Mouse (Mus musculus): ENCODE results near the gene Ints5. TPM values are rescaled to one million over a fixed set of nuclear protein-coding genes. Genes with fewer than 3 reads are reported as not detected.
"Not testable (repeated sequence)": the region's sequence is repeated elsewhere in the genome, so short reads cannot be mapped to it uniquely, and the experiment has no call there.

Ints5 gene
- polyA plus RNA-seq, 1 experiment from 2014 or later = 40.9 TPM

DNA sequence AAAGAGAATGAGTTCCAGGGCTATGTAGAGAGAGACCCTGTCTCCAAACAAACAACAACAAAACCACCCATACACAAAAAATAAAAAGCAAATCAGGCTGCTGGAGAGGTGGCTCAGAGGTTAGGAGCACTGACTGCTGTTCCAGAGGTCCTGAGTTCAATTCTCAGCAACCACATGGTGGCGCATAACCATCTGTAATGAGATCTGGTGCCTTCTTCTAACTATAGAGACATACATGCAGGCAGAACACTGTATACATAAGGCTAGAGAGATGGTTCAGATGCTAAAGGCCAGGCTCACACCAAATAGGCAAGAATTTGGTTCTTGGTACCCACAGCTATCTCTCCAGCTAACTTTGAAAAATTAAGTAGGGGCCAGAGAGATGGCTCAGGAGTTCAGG lies 33.8 kb upstream of the Ints5 start:
- ATAC-seq = no peak
- no peak overlapping the region for H3K27ac ChIP-seq (ENCODE audit: low read length)
- H3K27me3 ChIP-seq (replicated peaks; ENCODE audit: control insufficient read depth, insufficient read depth, low read length) = no peaks in the 10 kb centered on the region
- no peak overlapping the region for H3K4me2 ChIP-seq (ENCODE audit: low read depth, low read length)
- H3K9me3 ChIP-seq (ENCODE audit: control insufficient read depth, low read length) = no peaks in the 10 kb centered on the region
- H3K4me3 ChIP-seq (ENCODE audit: low read length) = no peak overlapping the region
- no peaks in the 10 kb centered on the region for H3K4me1 ChIP-seq (ENCODE audit: control insufficient read depth, insufficient read depth, low read length)
- H3K9ac ChIP-seq (ENCODE audit: low read depth, low read length) = no peak overlapping the region
- H3K36me3 ChIP-seq (ENCODE audit: control insufficient read depth, insufficient read depth, low read length) = no peaks in the 10 kb centered on the region
- 19% methylated on average over 1 of the region's 1 CpGs for WGBS

DNA sequence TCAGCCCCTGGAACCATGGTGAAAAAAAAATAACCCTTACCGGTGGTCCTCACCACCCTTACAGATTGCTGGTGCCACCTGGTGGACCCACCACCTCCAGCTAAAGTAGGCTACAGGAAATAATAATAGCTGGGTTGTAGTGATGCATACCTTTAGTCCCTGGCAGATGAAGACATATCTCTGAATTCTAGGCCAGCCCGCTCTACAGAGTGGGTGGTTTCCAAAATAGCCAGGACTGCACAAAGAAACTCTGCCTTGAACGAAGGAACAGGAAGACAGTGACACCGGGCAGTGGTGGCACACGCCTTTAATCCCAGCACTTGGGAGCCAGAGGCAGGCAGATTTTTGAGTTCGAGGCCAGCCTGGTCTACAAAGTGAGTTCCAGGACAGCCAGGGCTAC lies 28.5 kb upstream of the Ints5 start:
- Histone ChIP-seq H3K9me3 (ENCODE audit: control insufficient read depth, low read length) (no peaks in the 10 kb centered on the region), H3K36me3 (ENCODE audit: control insufficient read depth, insufficient read depth, low read length) (no peaks in the 10 kb centered on the region), H3K4me2 (ENCODE audit: low read depth, low read length) (no peak overlapping the region), H3K27me3 (replicated peaks; ENCODE audit: control insufficient read depth, insufficient read depth, low read length) (no peaks in the 10 kb centered on the region), H3K4me3 (ENCODE audit: low read length) (no peak overlapping the region), H3K9ac (ENCODE audit: low read depth, low read length) (no peak overlapping the region), H3K27ac (ENCODE audit: low read length) (no peak overlapping the region), H3K4me1 (ENCODE audit: control insufficient read depth, insufficient read depth, low read length) (no peaks in the 10 kb centered on the region)
- ATAC-seq = no peak
- WGBS = 89% methylated on average over 6 of the region's 6 CpGs

DNA sequence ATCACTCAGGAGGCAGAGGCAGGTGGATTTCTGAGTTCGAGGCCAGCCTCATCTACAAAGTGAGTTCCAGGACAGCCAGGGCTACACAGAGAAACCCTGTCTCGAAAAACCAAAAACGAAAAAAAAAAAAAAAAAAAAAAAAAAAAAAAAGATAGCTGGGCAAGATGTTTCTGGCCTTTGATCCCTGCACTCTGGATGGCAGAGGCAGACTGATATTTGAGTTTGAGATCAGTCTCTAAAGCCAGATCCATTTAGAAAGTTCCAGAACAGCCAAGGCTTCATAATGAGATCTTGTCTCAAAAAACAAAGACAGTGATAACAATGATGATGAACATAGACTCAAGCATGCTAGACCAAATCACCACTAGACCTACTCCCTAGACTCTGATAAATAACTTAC lies 22.4 kb upstream of the Ints5 start:
- Histone ChIP-seq H3K4me2 (ENCODE audit: low read depth, low read length) (peak overlapping the region; percentile 59; the same call in 1 of the 2 replicates), H3K4me1 (ENCODE audit: control insufficient read depth, insufficient read depth, low read length) (peaks cover 10% of the 10 kb centered on the region)
- H3K9ac ChIP-seq (ENCODE audit: low read depth, low read length); H3K27me3 ChIP-seq (replicated peaks; ENCODE audit: control insufficient read depth, insufficient read depth, low read length); H3K4me3 ChIP-seq (ENCODE audit: low read length); ATAC-seq; H3K9me3 ChIP-seq (ENCODE audit: control insufficient read depth, low read length); H3K36me3 ChIP-seq (ENCODE audit: control insufficient read depth, insufficient read depth, low read length); H3K27ac ChIP-seq (ENCODE audit: low read length): not testable (repeated sequence)
- 70% methylated on average over 3 of the region's 3 CpGs for WGBS

DNA sequence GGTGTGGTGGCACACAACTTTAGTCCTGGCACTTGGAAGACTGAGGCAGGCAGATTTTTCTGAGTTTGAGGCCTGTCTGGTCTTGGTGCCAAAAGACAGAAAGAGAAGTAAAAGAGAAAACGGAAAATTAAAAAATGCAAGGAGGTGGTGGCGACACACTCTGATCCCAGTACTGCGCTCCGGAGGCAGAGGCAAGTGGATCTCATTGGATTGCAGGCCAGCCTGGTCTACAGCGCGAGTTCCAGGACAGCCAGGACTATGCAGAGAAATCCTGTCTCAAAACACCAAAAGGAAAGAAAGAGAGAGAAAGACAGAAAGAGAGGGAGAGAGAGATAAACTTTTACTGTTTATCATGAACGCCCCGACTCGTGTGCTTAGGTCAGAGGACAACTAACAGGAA lies 22.0 kb upstream of the Ints5 start:
- H3K4me3 ChIP-seq (ENCODE audit: low read length) = peak overlapping the region; percentile 98
- peak overlapping the region; percentile 98 for H3K9ac ChIP-seq (ENCODE audit: low read depth, low read length)
- peaks cover 7% of the 10 kb centered on the region for H3K36me3 ChIP-seq (ENCODE audit: control insufficient read depth, insufficient read depth, low read length)
- H3K9me3 ChIP-seq (ENCODE audit: control insufficient read depth, low read length) = no peaks in the 10 kb centered on the region
- H3K27me3 ChIP-seq (replicated peaks; ENCODE audit: control insufficient read depth, insufficient read depth, low read length) = no peaks in the 10 kb centered on the region
- H3K4me2 ChIP-seq (ENCODE audit: low read depth, low read length) = peak overlapping the region; percentile 59
- H3K4me1 ChIP-seq (ENCODE audit: control insufficient read depth, insufficient read depth, low read length) = peaks cover 10% of the 10 kb centered on the region
- WGBS = 40% methylated on average over 9 of the region's 9 CpGs
- peak overlapping the region; percentile 75 for H3K27ac ChIP-seq (ENCODE audit: low read length)
- ATAC-seq = peak; percentile 42

DNA sequence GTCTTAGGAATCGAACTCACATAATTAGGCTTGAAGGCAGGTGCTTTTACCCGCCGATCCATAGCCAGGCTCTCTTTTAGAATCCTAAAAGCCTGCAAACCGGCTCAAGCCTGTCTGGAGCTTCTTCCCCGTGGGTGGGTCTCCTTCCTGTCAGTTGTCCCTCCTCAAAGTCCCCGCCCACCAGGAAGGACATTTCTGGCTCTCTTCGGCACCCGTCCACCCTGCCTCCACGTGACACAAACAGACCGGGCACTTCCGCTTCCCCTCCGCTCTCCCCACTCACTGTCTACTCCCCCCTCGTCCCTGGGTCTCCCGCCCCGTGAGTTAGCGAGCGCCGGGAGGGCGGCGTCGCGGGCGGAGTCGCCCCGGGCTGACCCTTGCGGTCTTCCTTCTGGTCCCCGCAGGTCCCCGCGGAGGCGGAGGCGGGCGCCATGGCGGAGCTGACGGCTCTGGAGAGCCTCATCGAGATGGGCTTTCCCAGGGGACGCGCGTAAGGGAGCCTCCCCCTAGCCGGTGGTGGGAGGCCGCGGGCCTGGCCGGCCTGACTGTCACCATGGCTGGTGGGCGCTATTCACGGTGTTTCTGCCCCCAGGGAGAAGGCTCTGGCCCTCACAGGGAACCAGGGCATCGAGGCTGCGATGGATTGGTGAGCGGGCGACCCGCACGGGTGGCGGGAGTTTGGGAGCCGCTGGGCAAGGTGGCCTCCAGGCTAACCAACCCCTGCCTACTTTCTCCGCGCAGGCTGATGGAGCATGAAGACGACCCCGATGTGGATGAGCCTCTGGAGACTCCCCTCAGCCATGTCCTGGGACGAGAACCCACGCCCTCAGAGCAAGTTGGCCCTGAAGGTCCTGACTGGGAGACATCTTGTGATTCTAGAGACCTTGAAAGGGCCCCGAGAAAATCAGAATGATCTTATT lies 21.3 kb upstream of the Ints5 start, which contains the start of gene Ubxn1:
Gene Ubxn1, plus strand, starts transcription at position 230 of the 920 bp plus-strand sequence.
- H3K27ac ChIP-seq (ENCODE audit: low read length) = peak within 1 kb of the TSS; percentile 89
- H3K4me2 ChIP-seq (ENCODE audit: low read depth, low read length) = peak within 1 kb of the TSS; percentile 82
- H3K36me3 ChIP-seq (ENCODE audit: control insufficient read depth, insufficient read depth, low read length) = peaks cover 7% of the 10 kb centered on the region
- peak; percentile 97 for ATAC-seq
- WGBS = under 1% methylated on average over 58 of the region's 59 CpGs
- no peaks in the 10 kb centered on the region for H3K27me3 ChIP-seq (replicated peaks; ENCODE audit: control insufficient read depth, insufficient read depth, low read length)
- H3K4me1 ChIP-seq (ENCODE audit: control insufficient read depth, insufficient read depth, low read length) = peaks cover 10% of the 10 kb centered on the region
- H3K9ac ChIP-seq (ENCODE audit: low read depth, low read length) = peak within 1 kb of the TSS; percentile 98
- H3K9me3 ChIP-seq (ENCODE audit: control insufficient read depth, low read length) = no peaks in the 10 kb centered on the region
- H3K4me3 ChIP-seq (ENCODE audit: low read length) = peak within 1 kb of the TSS; percentile 98

DNA sequence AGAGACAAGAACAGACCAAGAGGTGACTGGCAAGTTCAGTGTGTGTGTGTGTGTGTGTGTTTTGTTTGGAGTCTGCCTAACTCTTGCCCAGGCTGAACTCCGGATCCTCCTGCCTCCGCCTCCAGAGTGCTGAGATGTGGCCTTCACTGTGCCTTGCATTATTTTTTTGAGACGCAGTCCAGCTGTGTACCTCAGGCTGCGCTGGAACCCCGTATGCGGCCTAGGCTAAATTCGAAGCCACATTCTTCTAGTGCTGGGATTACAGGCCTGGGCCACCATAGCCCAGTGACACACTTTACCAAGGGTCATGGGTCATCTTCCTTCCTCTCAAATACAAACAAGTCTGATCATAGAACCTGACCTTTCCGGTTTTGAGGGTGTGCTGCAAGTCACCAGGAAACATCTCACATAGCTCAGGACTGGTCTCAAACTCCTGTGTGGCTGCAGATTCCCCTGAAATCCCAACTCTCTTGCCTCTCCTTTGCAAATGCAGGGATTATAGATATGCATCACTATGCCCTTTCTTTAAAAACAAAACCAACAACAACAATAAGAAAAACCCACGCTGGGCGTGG lies 20.5 kb upstream of the Ints5 start:
- Histone ChIP-seq H3K9me3 (ENCODE audit: control insufficient read depth, low read length) (no peaks in the 10 kb centered on the region), H3K4me1 (ENCODE audit: control insufficient read depth, insufficient read depth, low read length) (peaks cover 10% of the 10 kb centered on the region), H3K9ac (ENCODE audit: low read depth, low read length) (peak overlapping the region; percentile 98), H3K4me3 (ENCODE audit: low read length) (peak overlapping the region; percentile 98), H3K27ac (ENCODE audit: low read length) (peak overlapping the region; percentile 89), H3K36me3 (ENCODE audit: control insufficient read depth, insufficient read depth, low read length) (peaks cover 7% of the 10 kb centered on the region), H3K27me3 (replicated peaks; ENCODE audit: control insufficient read depth, insufficient read depth, low read length) (no peaks in the 10 kb centered on the region), H3K4me2 (ENCODE audit: low read depth, low read length) (peak overlapping the region; percentile 82)
- WGBS = 56% methylated on average over 10 of the region's 10 CpGs
- ATAC-seq = 0 out of 2 replicates have a peak, but pooled peaks have one; percentile 3

DNA sequence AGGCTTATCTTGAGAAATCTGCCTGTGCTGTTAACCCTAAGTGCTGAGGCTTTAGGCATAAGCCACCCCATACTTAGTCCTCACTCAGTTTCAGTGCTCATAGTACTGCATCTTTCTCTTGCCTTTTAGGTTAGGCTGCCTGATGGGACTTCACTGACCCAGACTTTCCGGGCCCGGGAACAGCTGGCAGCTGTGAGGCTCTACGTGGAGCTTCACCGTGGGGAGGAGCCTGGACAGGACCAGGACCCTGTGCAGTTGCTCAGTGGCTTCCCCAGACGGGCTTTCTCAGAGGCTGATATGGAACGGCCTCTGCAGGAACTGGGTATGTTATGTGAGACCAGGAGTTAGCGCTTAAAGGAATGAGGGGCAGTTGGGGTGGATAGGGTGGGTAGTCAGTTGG lies 17.8 kb upstream of the Ints5 start:
- Histone ChIP-seq H3K27me3 (replicated peaks; ENCODE audit: control insufficient read depth, insufficient read depth, low read length) (no peaks in the 10 kb centered on the region), H3K4me3 (ENCODE audit: low read length) (no peak overlapping the region), H3K4me2 (ENCODE audit: low read depth, low read length) (no peak overlapping the region), H3K4me1 (ENCODE audit: control insufficient read depth, insufficient read depth, low read length) (peaks cover 14% of the 10 kb centered on the region), H3K9ac (ENCODE audit: low read depth, low read length) (no peak overlapping the region), H3K36me3 (ENCODE audit: control insufficient read depth, insufficient read depth, low read length) (peaks cover 9% of the 10 kb centered on the region), H3K9me3 (ENCODE audit: control insufficient read depth, low read length) (no peaks in the 10 kb centered on the region), H3K27ac (ENCODE audit: low read length) (no peak overlapping the region)
- no peak for ATAC-seq
- 95% methylated on average over 7 of the region's 7 CpGs for WGBS

DNA sequence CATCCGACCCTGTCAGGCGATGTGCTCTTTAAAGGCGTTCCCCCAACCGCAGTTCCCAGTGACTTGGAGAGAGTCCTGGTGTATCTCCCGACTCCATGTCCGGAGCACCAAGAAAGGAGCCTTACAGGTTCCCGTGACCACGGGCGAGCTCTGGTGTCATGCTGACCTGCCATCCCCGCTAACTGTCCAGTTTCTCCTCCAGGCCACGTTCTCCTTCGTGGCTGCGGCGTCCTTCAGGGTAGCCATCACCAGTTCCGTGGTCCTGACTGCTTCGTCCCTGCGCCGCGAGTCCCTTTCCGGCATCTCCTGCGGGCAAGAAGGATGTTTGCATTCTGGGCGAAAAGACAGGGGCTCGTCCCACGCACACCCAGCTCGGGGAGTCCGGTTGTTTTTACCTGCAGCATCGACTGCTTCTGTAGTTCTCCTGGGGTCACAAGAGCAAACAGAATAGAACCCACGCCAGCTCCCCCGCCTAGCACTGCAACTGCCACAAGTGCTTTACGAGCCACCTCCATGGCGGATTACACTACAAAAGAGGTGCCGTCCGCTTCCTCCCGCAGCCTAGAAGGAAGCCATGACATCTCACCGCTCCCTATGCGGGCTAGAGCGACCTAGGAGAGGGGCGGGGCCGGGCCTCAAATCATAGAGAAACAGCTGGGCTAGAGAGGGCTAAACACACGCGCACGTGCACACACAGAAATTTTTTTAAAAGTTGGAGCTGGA lies 12.3 kb upstream of the Ints5 start, which contains the start of gene Uqcc3:
Gene Uqcc3, minus strand, starts transcription at position 613 of the 723 bp plus-strand sequence.
- Histone ChIP-seq H3K9me3 (ENCODE audit: control insufficient read depth, low read length) (no peaks in the 10 kb centered on the region), H3K27me3 (replicated peaks; ENCODE audit: control insufficient read depth, insufficient read depth, low read length) (no peaks in the 10 kb centered on the region), H3K4me3 (ENCODE audit: low read length) (peak within 1 kb of the TSS; percentile 85), H3K27ac (ENCODE audit: low read length) (peak within 1 kb of the TSS; percentile 86), H3K36me3 (ENCODE audit: control insufficient read depth, insufficient read depth, low read length) (peaks cover 3% of the 10 kb centered on the region; the same call in 1 of the 2 replicates), H3K9ac (ENCODE audit: low read depth, low read length) (peak within 1 kb of the TSS; percentile 89), H3K4me1 (ENCODE audit: control insufficient read depth, insufficient read depth, low read length) (peaks cover 5% of the 10 kb centered on the region), H3K4me2 (ENCODE audit: low read depth, low read length) (peak within 1 kb of the TSS; percentile 85)
- ATAC-seq = peak; percentile 98
- WGBS = under 1% methylated on average over 42 of the region's 42 CpGs

DNA sequence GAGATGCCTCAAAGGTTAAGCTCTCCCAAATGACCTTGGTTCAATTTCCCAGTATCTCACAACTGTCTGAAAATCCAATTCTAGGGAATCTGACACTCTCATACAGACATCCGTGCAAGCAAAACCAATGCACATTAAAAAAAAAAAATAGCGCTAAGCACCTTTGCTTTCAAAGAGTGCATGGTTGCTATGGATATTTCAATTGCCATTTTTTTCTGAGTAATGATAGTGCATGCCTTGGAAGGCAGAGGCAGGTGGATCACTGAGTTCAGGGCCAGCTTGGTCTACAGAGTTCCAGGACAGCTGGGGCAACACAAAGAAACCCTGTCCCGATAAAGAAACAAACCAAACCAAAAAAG lies 11.8 kb upstream of the Ints5 start:
- peaks cover 5% of the 10 kb centered on the region for H3K4me1 ChIP-seq (ENCODE audit: control insufficient read depth, insufficient read depth, low read length)
- peak overlapping the region; percentile 89 for H3K9ac ChIP-seq (ENCODE audit: low read depth, low read length)
- 0 out of 2 replicates have a peak, but pooled peaks have one; percentile 2 for ATAC-seq
- peak overlapping the region; percentile 85 for H3K4me2 ChIP-seq (ENCODE audit: low read depth, low read length)
- 15% methylated on average over 3 of the region's 3 CpGs for WGBS
- no peaks in the 10 kb centered on the region for H3K9me3 ChIP-seq (ENCODE audit: control insufficient read depth, low read length)
- H3K4me3 ChIP-seq (ENCODE audit: low read length) = peak overlapping the region; percentile 85
- no peaks in the 10 kb centered on the region for H3K27me3 ChIP-seq (replicated peaks; ENCODE audit: control insufficient read depth, insufficient read depth, low read length)
- H3K27ac ChIP-seq (ENCODE audit: low read length) = no peak overlapping the region
- H3K36me3 ChIP-seq (ENCODE audit: control insufficient read depth, insufficient read depth, low read length) = 0 out of 2 replicates have a peak, but pooled peaks cover 2% of the 10 kb centered on the region
